Mouse (Mus musculus): ENCODE data around the gene Defb45.

- no peak for TF ChIP-seq CTCF (IDR thresholded peaks at IDR 0.05)
- TF ChIP-seq POLR2A (IDR thresholded peaks at IDR 0.05; ENCODE audit: insufficient read depth, low read depth, low read length) = no peak
- no peak for TF ChIP-seq EP300 (IDR thresholded peaks at IDR 0.05; ENCODE audit: insufficient read depth, low read depth, low read length)
Measured at GRCm38 (mm10) chr2:152588450-152588849, 10.7 kb downstream of the Defb45 start.

Data from heart, adult 2 months (tissue).